Mouse (Mus musculus) stomach, embryonic 16.5 days (tissue): ENCODE results near the gene Gm13271. TPM values are rescaled to one million over a fixed set of nuclear protein-coding genes. Genes with fewer than 3 reads are reported as not detected.
A peak's percentile ranks its signal among the peaks of the same experiment; 100 is the strongest.
"Not testable (repeated sequence)": the region's sequence is repeated elsewhere in the genome, so short reads cannot be mapped to it uniquely, and the experiment has no call there.

Experiments
- ATAC-seq: fragments of 200-750 bp; cut with Nextera tagmentation; 2 replicates; pipeline ENCODE4 v1.8.0; 2017; ENCODE audit warnings: moderate number of reproducible peaks, moderate TSS enrichment; ENCODE audit not compliant: insufficient read depth, low FRiP score
- H3K27ac ChIP-seq: fragments of 300-500 bp; sonication (generic); 2 replicates; pipeline ENCODE4 v1.5.1; 2014; ENCODE audit warnings: low read length
- H3K27me3 ChIP-seq: fragments of 300-500 bp; sonication (generic); 2 replicates; pipeline ENCODE4 v1.6.1; 2014; ENCODE audit warnings: low read length, control low read depth, mixed read lengths; ENCODE audit not compliant: control insufficient read depth, insufficient read depth
- H3K36me3 ChIP-seq: fragments of 300-500 bp; sonication (generic); 2 replicates; pipeline ENCODE4 v1.6.1; 2014; ENCODE audit warnings: low read length; ENCODE audit not compliant: control insufficient read depth, insufficient read depth
- H3K4me1 ChIP-seq: fragments of 300-500 bp; sonication (generic); 2 replicates; pipeline ENCODE4 v1.6.1; 2014; ENCODE audit warnings: low read length, control low read depth, mixed read lengths; ENCODE audit not compliant: control insufficient read depth, insufficient read depth
- H3K4me2 ChIP-seq: fragments of 300-500 bp; sonication (generic); 2 replicates; pipeline ENCODE4 v1.6.1; 2014; ENCODE audit warnings: low read depth, low read length, mixed read lengths
- H3K4me3 ChIP-seq: fragments of 300-500 bp; sonication (generic); replicated peaks from 2 replicates; pipeline ENCODE4 v1.5.1; 2014; ENCODE audit warnings: mild to moderate bottlenecking, low read length
- H3K9ac ChIP-seq: fragments of 300-500 bp; sonication (generic); 2 replicates; pipeline ENCODE4 v1.6.1; 2014; ENCODE audit warnings: low read length
- H3K9me3 ChIP-seq: fragments of 300-500 bp; sonication (generic); replicated peaks from 2 replicates; pipeline ENCODE4 v1.6.1; 2016; ENCODE audit warnings: low read length, control low read depth; ENCODE audit not compliant: control insufficient read depth
- WGBS: fragments of 180-500 bp; shearing (Covaris S2); extraction: QIAGEN DNeasy Blood & Tissue Kit; methylation state at CpG from one replicate; pipeline ENCODE4 v1.1.7; 2014; 5-methylcytosine and 5-hydroxymethylcytosine counted together
- polyA plus RNA-seq: library from polyadenylated mRNA; unstranded; fragments of >200 nt; fragmentation: Nextera tagmentation; extraction: Ambion mirVana; gene quantifications from 2 replicates; pipeline ENCODE4 v1.2.1, GENCODE M21; 2015

Gm13271 gene
- polyA plus RNA-seq, 1 experiment from 2014 or later: not detected

GRCm38 (mm10) chr4:88757628-88758031, 3.0 kb downstream of the Gm13271 start:
- H3K4me3 ChIP-seq: peak overlapping the region; percentile 59
- WGBS: under 1% methylated on average over 16 of the region's 21 CpGs
- H3K9ac ChIP-seq: peak overlapping the region; percentile 78
- H3K27ac ChIP-seq: peak overlapping the region; percentile 97
- not testable (repeated sequence) for H3K9me3 ChIP-seq, H3K4me1 ChIP-seq, H3K27me3 ChIP-seq, H3K36me3 ChIP-seq
- peak overlapping the region; percentile 64 for H3K4me2 ChIP-seq
- peak; percentile 100 for ATAC-seq

GRCm38 (mm10) chr4:88758751-88759150, 4.1 kb downstream of the Gm13271 start:
- H3K27me3 ChIP-seq, H3K36me3 ChIP-seq, H3K9ac ChIP-seq, H3K9me3 ChIP-seq, H3K4me2 ChIP-seq, H3K4me1 ChIP-seq, H3K4me3 ChIP-seq, ATAC-seq, H3K27ac ChIP-seq: not testable (repeated sequence)
- WGBS: 75% methylated on average over 8 of the region's 9 CpGs

- not testable (repeated sequence) for H3K27ac ChIP-seq, H3K9ac ChIP-seq, H3K9me3 ChIP-seq, H3K4me1 ChIP-seq, H3K27me3 ChIP-seq, H3K36me3 ChIP-seq, ATAC-seq
- Histone ChIP-seq H3K4me2 (peak within 1 kb of the TSS; percentile 38), H3K4me3 (peak within 1 kb of the TSS; percentile 35)
- 17% methylated on average over 7 of the region's 14 CpGs for WGBS
Observed at GRCm38 (mm10) chr4:88759610-88760268, 5.1 kb downstream of the Gm13271 start, which contains the start of gene Gm13283. Gene Gm13283, plus strand, starts transcription at chr4:88760119.

GRCm38 (mm10) chr4:88760431-88760830, 5.8 kb downstream of the Gm13271 start:
- Histone ChIP-seq H3K4me3 (peak overlapping the region; percentile 35), H3K4me2 (peak overlapping the region; percentile 38)
- not testable (repeated sequence) for H3K27me3 ChIP-seq, ATAC-seq, H3K9me3 ChIP-seq, H3K4me1 ChIP-seq, H3K36me3 ChIP-seq, H3K9ac ChIP-seq, H3K27ac ChIP-seq
- WGBS: under 1% methylated on average over 27 of the region's 28 CpGs

- ATAC-seq, H3K27me3 ChIP-seq, H3K4me2 ChIP-seq, H3K4me1 ChIP-seq, H3K9ac ChIP-seq, H3K27ac ChIP-seq, H3K36me3 ChIP-seq, H3K4me3 ChIP-seq, H3K9me3 ChIP-seq: not testable (repeated sequence)
- WGBS: 57% methylated on average over 6 of the region's 8 CpGs
Observed at GRCm38 (mm10) chr4:88761776-88762175, 7.1 kb downstream of the Gm13271 start.

- not testable (repeated sequence) for H3K27ac ChIP-seq, H3K4me2 ChIP-seq, H3K36me3 ChIP-seq, ATAC-seq, H3K4me1 ChIP-seq, H3K27me3 ChIP-seq, H3K9ac ChIP-seq, H3K9me3 ChIP-seq, H3K4me3 ChIP-seq
- WGBS: 52% methylated on average over 7 of the region's 9 CpGs
Observed at GRCm38 (mm10) chr4:88762341-88762740, 7.7 kb downstream of the Gm13271 start.

GRCm38 (mm10) chr4:88763384-88764018, 8.8 kb downstream of the Gm13271 start:
- not testable (repeated sequence) for H3K36me3 ChIP-seq, ATAC-seq, H3K27me3 ChIP-seq, H3K4me1 ChIP-seq, H3K27ac ChIP-seq, H3K9me3 ChIP-seq
- Histone ChIP-seq H3K4me3 (peak overlapping the region; percentile 40), H3K9ac (peak overlapping the region; percentile 64), H3K4me2 (peak overlapping the region; percentile 43; the same call in 1 of the 2 replicates)
- WGBS: 2% methylated on average over 30 of the region's 42 CpGs

GRCm38 (mm10) chr4:88773534-88773933, 18.9 kb downstream of the Gm13271 start, which contains the start of gene Gm13290:
Gene Gm13290, plus strand, starts transcription at chr4:88773834.
- H3K4me3 ChIP-seq, H3K27me3 ChIP-seq, H3K27ac ChIP-seq, H3K36me3 ChIP-seq, H3K4me1 ChIP-seq, H3K9me3 ChIP-seq, H3K4me2 ChIP-seq, H3K9ac ChIP-seq, ATAC-seq: not testable (repeated sequence)
- no CpG with 5 or more reads among the region's 32 CpGs for WGBS

- not testable (repeated sequence) for H3K4me1 ChIP-seq
Observed at GRCm38 (mm10) chr4:88776622-88777021, 22.0 kb downstream of the Gm13271 start, which contains the start of gene Gm13289. Gene Gm13289, plus strand, starts transcription at chr4:88776922.

More at GRCm38 (mm10) chr4:88776622-88777021, 22.0 kb downstream of the Gm13271 start, which contains the start of gene Gm13289:
- not testable (repeated sequence) for H3K4me3 ChIP-seq, H3K9me3 ChIP-seq, H3K4me2 ChIP-seq, H3K36me3 ChIP-seq, H3K27me3 ChIP-seq, ATAC-seq, H3K9ac ChIP-seq, H3K27ac ChIP-seq
- no CpG with 5 or more reads among the region's 29 CpGs for WGBS
